Comparison of ENCODE assay signal across 11 mouse cellular contexts in genomic region chr7:48937562-48937961, GRCm38 (mm10). TPM values are rescaled to one million over a fixed set of nuclear protein-coding genes. Genes with fewer than 3 reads are reported as not detected.
DNase-seq lines count a peak whose midpoint lies in the region; ATAC-seq and TF ChIP-seq lines count a peak whose summit lies in the region.
"Had no signal": no experiment of that assay in that cellular context is flagged by ENCODE, and none has a peak within 500 bp of the region (broad histone marks: within the 10 kb centered on the region; RNA-seq: fewer than 3 reads in every experiment).

No protein-coding gene starts in this region.

- no peak overlapping the region for H3K9ac ChIP-seq in liver, embryonic 15.5 days
- H3K9ac ChIP-seq in hindbrain, embryonic 12.5 days, result no peak overlapping the region
- H3K9ac ChIP-seq: limb, embryonic 13.5 days; midbrain, embryonic 13.5 days had no signal

- 20% methylated on average over 11 of the region's 11 CpGs for WGBS in liver, embryonic 15.5 days (ENCODE audit: insufficient replicate concordance)
- 86% methylated on average over 11 of the region's 11 CpGs for WGBS in hindbrain, embryonic 12.5 days

- H3K9me3 ChIP-seq in liver, embryonic 15.5 days (replicated peaks), result no peaks in the 10 kb centered on the region
- H3K9me3 ChIP-seq in hindbrain, embryonic 12.5 days (replicated peaks), result no peaks in the 10 kb centered on the region
- H3K9me3 ChIP-seq: hindbrain, embryonic 10.5 days; limb, embryonic 13.5 days; midbrain, embryonic 13.5 days had no signal

- peak; percentile 78 for DNase-seq in CD4-positive, CD25-positive, alpha-beta regulatory T cell, adult 2 months (ENCODE audit: low read depth, low spot score)
- DNase-seq in T-cell, adult 2 months (ENCODE audit: low spot score), result peak; percentile 83
- DNase-seq in splenic B cell, adult 2 months (ENCODE audit: low read depth, low spot score), result peak; percentile 44
- no peak for DNase-seq in cerebellum, postnatal 10 days
- no peak for DNase-seq in layer of hippocampus, adult 2 months (ENCODE audit: low spot score in 2 of 2)
- DNase-seq: cerebellum, adult 11 months had no signal

- no peaks in the 10 kb centered on the region for H3K36me3 ChIP-seq in liver, embryonic 15.5 days (replicated peaks)
- H3K36me3 ChIP-seq in splenic B cell, adult 2 months (ENCODE audit: control insufficient read depth, insufficient read depth, low read length, poor library complexity, severe bottlenecking), result no peaks in the 10 kb centered on the region
- no peaks in the 10 kb centered on the region for H3K36me3 ChIP-seq in hindbrain, embryonic 12.5 days
- H3K36me3 ChIP-seq: hindbrain, embryonic 10.5 days; limb, embryonic 13.5 days; midbrain, embryonic 13.5 days had no signal

- H3K27me3 ChIP-seq in liver, embryonic 15.5 days, result no peaks in the 10 kb centered on the region; the same call in 1 of the 2 replicates
- H3K27me3 ChIP-seq in splenic B cell, adult 2 months (ENCODE audit: control insufficient read depth, insufficient read depth, low read length, poor library complexity, severe bottlenecking), result no peaks in the 10 kb centered on the region
- peaks cover 19% of the 10 kb centered on the region; the same call in 1 of the 2 replicates for H3K27me3 ChIP-seq in hindbrain, embryonic 12.5 days

- H3K4me2 ChIP-seq in liver, embryonic 15.5 days, result peak overlapping the region; percentile 39
- H3K4me2 ChIP-seq in hindbrain, embryonic 12.5 days (replicated peaks), result no peak overlapping the region
- H3K4me2 ChIP-seq: limb, embryonic 13.5 days; midbrain, embryonic 13.5 days had no signal

- 0 out of 2 replicates have a peak, but pooled peaks have one; percentile 37 for ATAC-seq in liver, embryonic 15.5 days (ENCODE audit: insufficient read depth)
- ATAC-seq in hindbrain, embryonic 12.5 days (ENCODE audit: low FRiP score), result no peak
- ATAC-seq: midbrain, embryonic 13.5 days had no signal

- H3K4me3 ChIP-seq in liver, embryonic 15.5 days (replicated peaks), result no peak overlapping the region
- H3K4me3 ChIP-seq in hindbrain, embryonic 12.5 days, result no peak overlapping the region
- no peak overlapping the region for H3K4me3 ChIP-seq in layer of hippocampus, adult 2 months
- H3K4me3 ChIP-seq: hindbrain, embryonic 10.5 days; limb, embryonic 13.5 days; midbrain, embryonic 13.5 days had no signal

- H3K4me1 ChIP-seq in liver, embryonic 15.5 days (replicated peaks), result no peaks in the 10 kb centered on the region
- H3K4me1 ChIP-seq in hindbrain, embryonic 12.5 days, result no peaks in the 10 kb centered on the region
- H3K4me1 ChIP-seq: limb, embryonic 13.5 days; midbrain, embryonic 13.5 days had no signal

- TF ChIP-seq CTCF in layer of hippocampus, adult 2 months (conservative IDR thresholded peaks at IDR 0.05), result no peak

- H3K27ac ChIP-seq in liver, embryonic 15.5 days (replicated peaks), result no peak overlapping the region
- H3K27ac ChIP-seq in hindbrain, embryonic 12.5 days, result no peak overlapping the region
- no peak overlapping the region for H3K27ac ChIP-seq in layer of hippocampus, adult 2 months
- H3K27ac ChIP-seq: hindbrain, embryonic 10.5 days; limb, embryonic 13.5 days; midbrain, embryonic 13.5 days had no signal

RNA-seq across cellular contexts. Expression of gene Nav2, which starts 29.0 kb away (rescaled TPM):
- 2.2 and 3.2 TPM in 2 replicates for polyA plus RNA-seq in liver, embryonic 15.5 days (2015; fragmentation: Nextera tagmentation; extraction: Ambion mirVana)
- 24.1 and 25.8 TPM in 2 replicates for polyA plus RNA-seq in hindbrain, embryonic 12.5 days (2016; fragmentation: Nextera tagmentation; extraction: Ambion mirVana)
- total RNA-seq in layer of hippocampus, adult 2 months (2021), result 100 to 1,000 TPM in 1 of 2 experiments, 10 to 100 TPM in 1; 84.8 to 106 TPM

RNA-seq across cellular contexts. Expression of gene E2f8, which starts 56.2 kb away (rescaled TPM):
- polyA plus RNA-seq in liver, embryonic 15.5 days (2015; fragmentation: Nextera tagmentation; extraction: Ambion mirVana), result 32.5 and 33.5 TPM in 2 replicates
- polyA plus RNA-seq in hindbrain, embryonic 12.5 days (2016; fragmentation: Nextera tagmentation; extraction: Ambion mirVana), result 11.1 and 12.0 TPM in 2 replicates
- total RNA-seq in layer of hippocampus, adult 2 months (2021), result under 1 TPM; 0.25 to 0.49 TPM

Comparison
In these comparisons a context has a peak if more than half of its experiments do, and no peak if none do; other contexts are left out.
1. DNase-seq: peak in CD4-positive, CD25-positive, alpha-beta regulatory T cell, adult 2 months (single experiment), T-cell, adult 2 months (single experiment) and splenic B cell, adult 2 months (single experiment); none in cerebellum, postnatal 10 days (0 of 2) and layer of hippocampus, adult 2 months (0 of 2).